Mouse (Mus musculus) adrenal gland, postnatal 10 days (tissue): ENCODE data around the gene Gsdma3. TPM values are rescaled to one million over a fixed set of nuclear protein-coding genes. Genes with fewer than 3 reads are reported as not detected.
"Not testable (repeated sequence)": the region's sequence is repeated elsewhere in the genome, so short reads cannot be mapped to it uniquely, and the experiment has no call there.

Experiments
- DNase-seq: peaks from one replicate; pipeline ENCODE4 v3.0.0; 2021; ENCODE audit warnings: mixed read lengths
- total RNA-seq, 2 experiments: library from RNA; stranded (reverse); gene quantifications; 2 replicates each; pipeline ENCODE4 v1.2.3; 2021

Gsdma3 gene
- total RNA-seq, 2 experiments from 2014 or later: 12.7 to 15.4 TPM

- no peak for DNase-seq
These were observed 30.2 kb upstream of the Gsdma3 start for GRCm38 (mm10) chr11:98595955-98596354.

GRCm38 (mm10) chr11:98597363-98597762, 28.8 kb upstream of the Gsdma3 start:
- peak; percentile 82 for DNase-seq

GRCm38 (mm10) chr11:98597991-98598390, 28.2 kb upstream of the Gsdma3 start, which contains the start of gene Lrrc3c:
Lrrc3c (plus strand) TSS chr11:98598291.
- DNase-seq: no peak

- no peak for DNase-seq
These were observed 27.3 kb upstream of the Gsdma3 start for GRCm38 (mm10) chr11:98598851-98599290.

GRCm38 (mm10) chr11:98599291-98599690, 26.9 kb upstream of the Gsdma3 start:
- no peak for DNase-seq

- DNase-seq: no peak
These were observed 24.0 kb upstream of the Gsdma3 start for GRCm38 (mm10) chr11:98602090-98602690.

- no peak for DNase-seq
These were observed 22.2 kb upstream of the Gsdma3 start for GRCm38 (mm10) chr11:98603953-98604352.

GRCm38 (mm10) chr11:98604911-98605310, 21.2 kb upstream of the Gsdma3 start:
- DNase-seq: not testable (repeated sequence)

GRCm38 (mm10) chr11:98606763-98607162, 19.4 kb upstream of the Gsdma3 start:
- DNase-seq: no peak

- no peak for DNase-seq
These were observed 5.4 kb upstream of the Gsdma3 start for GRCm38 (mm10) chr11:98620791-98621190.

- DNase-seq: not testable (repeated sequence)
These were observed 2.2 kb upstream of the Gsdma3 start for GRCm38 (mm10) chr11:98623981-98624380.

- not testable (repeated sequence) for DNase-seq
These were observed 1.8 kb upstream of the Gsdma3 start for GRCm38 (mm10) chr11:98624381-98624780.

GRCm38 (mm10) chr11:98628706-98629105, 2.5 kb downstream of the Gsdma3 start:
- no peak for DNase-seq

- no peak for DNase-seq
These were observed 4.5 kb downstream of the Gsdma3 start for GRCm38 (mm10) chr11:98630646-98631045.

- DNase-seq: peak; percentile 46
These were observed 9.3 kb downstream of the Gsdma3 start for GRCm38 (mm10) chr11:98635312-98635970.

GRCm38 (mm10) chr11:98637501-98637900, 11.3 kb downstream of the Gsdma3 start:
- DNase-seq: no peak

GRCm38 (mm10) chr11:98640091-98640490, 13.9 kb downstream of the Gsdma3 start:
- no peak for DNase-seq

GRCm38 (mm10) chr11:98644757-98645156, 18.6 kb downstream of the Gsdma3 start:
- no peak for DNase-seq

- DNase-seq: no peak
These were observed 19.8 kb downstream of the Gsdma3 start for GRCm38 (mm10) chr11:98645946-98646345.

GRCm38 (mm10) chr11:98646459-98646858, 20.3 kb downstream of the Gsdma3 start, which contains the start of gene Gsdma2:
Gsdma2 (plus strand) TSS chr11:98646759.
- no peak for DNase-seq

- peak; percentile 72 for DNase-seq
These were observed 28.9 kb downstream of the Gsdma3 start for GRCm38 (mm10) chr11:98655076-98655475.

GRCm38 (mm10) chr11:98660517-98660916, 34.4 kb downstream of the Gsdma3 start:
- peak; percentile 29 for DNase-seq

GRCm38 (mm10) chr11:98664091-98664490, 37.9 kb downstream of the Gsdma3 start, which contains the start of gene Gsdma:
Gsdma (plus strand) TSS chr11:98664351.
- DNase-seq: no peak

GRCm38 (mm10) chr11:98668984-98669383, 42.8 kb downstream of the Gsdma3 start:
- no peak for DNase-seq
